Mouse (Mus musculus) E14TG2a.4 (cell line): ENCODE measurements at regions not wholly inside any gene's neighbourhood (a gene's known extent, or its start where the extent isn't known, plus 50 kb on each side); places are given as distances from the start of the nearest gene placed in this dataset.

ENCODE experiments used
- H3K27me3 ChIP-seq: 2 replicates; pipeline ENCODE4 v1.6.1; 2014; ENCODE audit warnings: low read length, control low read depth; ENCODE audit not compliant: insufficient read depth
- H3K36me3 ChIP-seq: 2 replicates; pipeline ENCODE4 v1.6.1; 2014; ENCODE audit warnings: low read length, control low read depth; ENCODE audit not compliant: insufficient read depth
- H3K4me1 ChIP-seq: replicated peaks from 2 replicates; pipeline ENCODE4 v1.6.1; 2014; ENCODE audit warnings: low read depth, low read length, control low read depth
- H3K4me3 ChIP-seq: replicated peaks from 2 replicates; pipeline ENCODE4 v1.5.1; 2014; ENCODE audit warnings: mild to moderate bottlenecking, low read length
- H3K9me3 ChIP-seq: 2 replicates; pipeline ENCODE4 v1.6.1; 2014; ENCODE audit warnings: low read length, control low read depth
- CTCF ChIP-seq: conservative IDR thresholded peaks from 2 replicates; pipeline ENCODE4 v1.5.1; 2014; ENCODE audit warnings: low read length
- NANOG ChIP-seq: IDR thresholded peaks from 2 replicates; pipeline ENCODE4 v1.6.1; 2014; ENCODE audit warnings: borderline replicate concordance, low read length, mixed read lengths
- POU5F1 ChIP-seq: IDR thresholded peaks from 2 replicates; pipeline ENCODE4 v1.6.1; 2014; ENCODE audit warnings: low read length, borderline replicate concordance

GRCm38 (mm10) chr10:42102320-42102719, 84.1 kb upstream of the Armc2 start:
- peaks cover 15% of the 10 kb centered on the region for H3K4me1 ChIP-seq
- no peak for TF ChIP-seq CTCF
- no peak for TF ChIP-seq NANOG
- TF ChIP-seq POU5F1 = no peak
- H3K4me3 ChIP-seq = no peak overlapping the region
- H3K9me3 ChIP-seq = peaks cover 10% of the 10 kb centered on the region
- no peaks in the 10 kb centered on the region for H3K36me3 ChIP-seq
- H3K27me3 ChIP-seq = peaks cover 10% of the 10 kb centered on the region

- H3K4me1 ChIP-seq = peaks cover 7% of the 10 kb centered on the region
- no peaks in the 10 kb centered on the region for H3K36me3 ChIP-seq
- TF ChIP-seq POU5F1 (no peak), NANOG (no peak), CTCF (no peak)
- H3K27me3 ChIP-seq = peaks cover 10% of the 10 kb centered on the region
- H3K9me3 ChIP-seq = peaks cover 10% of the 10 kb centered on the region
- H3K4me3 ChIP-seq = no peak overlapping the region
Observed at GRCm38 (mm10) chr10:42101096-42101495, 82.9 kb upstream of the Armc2 start.

DNA sequence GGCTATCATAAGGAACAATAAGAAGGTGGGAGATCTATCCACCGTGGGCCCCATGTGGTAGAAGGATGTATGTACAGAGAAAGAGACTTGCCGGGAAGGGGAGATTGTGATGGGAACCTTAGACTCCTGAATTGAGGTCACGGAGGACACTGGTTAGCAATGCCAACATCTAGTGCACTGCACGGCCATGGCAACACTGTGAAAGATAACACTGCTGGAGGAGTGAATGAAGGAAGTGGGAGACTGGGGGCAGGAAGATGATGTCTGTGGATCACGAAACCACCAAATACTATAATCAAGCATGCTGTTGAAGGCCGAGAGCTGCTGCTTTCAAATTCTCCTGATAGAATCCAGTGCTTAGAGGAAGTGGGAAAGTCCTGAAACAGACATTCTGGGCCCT, 78.7 kb upstream of the Armc2 start:
- H3K4me1 ChIP-seq = no peaks in the 10 kb centered on the region
- TF ChIP-seq POU5F1 (no peak), CTCF (no peak), NANOG (no peak)

DNA sequence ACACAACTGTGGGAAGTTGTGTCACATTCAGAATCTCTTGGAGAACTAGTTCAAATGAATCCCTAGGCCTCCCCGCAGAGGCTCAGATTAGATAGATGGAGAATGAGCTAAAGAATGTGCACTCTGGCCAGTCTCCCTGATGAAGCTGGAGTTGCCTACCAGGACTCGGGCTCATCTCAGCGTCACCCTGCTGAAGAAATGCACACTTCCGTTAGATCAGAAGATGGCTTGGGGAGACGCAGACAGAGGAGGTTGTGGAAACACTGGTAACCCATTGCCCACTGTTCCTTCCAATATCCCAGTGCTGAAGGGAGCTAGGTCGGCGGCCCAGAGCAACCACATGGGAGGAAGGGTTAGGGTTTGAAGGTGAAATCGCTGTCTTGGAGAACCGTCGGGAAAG, 77.7 kb upstream of the Armc2 start:
- Histone ChIP-seq H3K36me3 (no peaks in the 10 kb centered on the region), H3K9me3 (peaks cover 3% of the 10 kb centered on the region), H3K4me1 (no peaks in the 10 kb centered on the region), H3K27me3 (no peaks in the 10 kb centered on the region), H3K4me3 (no peak overlapping the region)
- TF ChIP-seq CTCF (no peak), POU5F1 (no peak), NANOG (no peak)

More for the DNA sequence above, 78.7 kb upstream of the Armc2 start:
- Histone ChIP-seq H3K4me3 (no peak overlapping the region), H3K27me3 (peaks cover 5% of the 10 kb centered on the region), H3K9me3 (no peaks in the 10 kb centered on the region), H3K36me3 (no peaks in the 10 kb centered on the region)

DNA sequence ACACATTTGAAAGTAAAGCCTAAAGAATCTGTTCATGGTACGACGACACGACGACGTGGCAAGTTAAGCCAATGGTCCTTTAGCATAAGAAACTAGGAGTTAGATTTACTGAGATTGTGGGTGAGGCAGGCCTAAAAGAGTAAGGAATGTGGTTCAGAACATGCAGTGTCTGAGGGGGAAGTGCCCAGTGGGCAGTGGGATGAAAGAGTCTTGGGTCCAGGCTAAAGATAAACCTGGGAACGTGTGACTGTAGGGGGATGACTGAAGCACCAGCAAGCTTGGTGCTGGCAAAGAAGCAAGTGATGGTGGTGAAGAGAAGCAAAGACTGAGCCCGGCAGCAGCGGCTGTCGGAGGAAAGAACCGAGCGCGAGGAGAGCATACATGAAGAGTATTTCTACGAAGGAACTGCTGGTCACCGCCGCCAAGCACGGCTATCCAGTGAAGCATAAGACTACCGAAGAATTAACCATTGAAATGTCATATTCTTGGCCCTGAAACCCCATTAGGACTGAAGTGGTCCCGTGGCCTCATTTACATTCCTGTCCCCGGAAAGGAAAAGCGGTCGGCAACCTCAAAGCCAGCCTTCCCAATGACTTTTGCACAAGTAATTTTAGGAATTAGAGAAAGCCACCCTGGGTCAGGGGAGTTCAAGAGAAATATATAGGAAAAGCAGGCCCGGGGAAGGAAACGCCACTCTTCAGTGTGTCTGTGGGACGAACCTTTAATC, 76.2 kb upstream of the Armc2 start:
- Histone ChIP-seq H3K4me3 (no peak overlapping the region), H3K27me3 (no peaks in the 10 kb centered on the region), H3K36me3 (no peaks in the 10 kb centered on the region), H3K4me1 (no peaks in the 10 kb centered on the region), H3K9me3 (peaks cover 8% of the 10 kb centered on the region)
- TF ChIP-seq POU5F1 (no peak), CTCF (no peak), NANOG (no peak)

GRCm38 (mm10) chr10:42093176-42093759, 75.0 kb upstream of the Armc2 start:
- Histone ChIP-seq H3K27me3 (no peaks in the 10 kb centered on the region), H3K4me3 (no peak overlapping the region), H3K4me1 (no peaks in the 10 kb centered on the region), H3K9me3 (peaks cover 8% of the 10 kb centered on the region), H3K36me3 (no peaks in the 10 kb centered on the region)
- TF ChIP-seq POU5F1 (no peak), NANOG (no peak), CTCF (no peak)

GRCm38 (mm10) chr10:42092500-42092899, 74.3 kb upstream of the Armc2 start:
- Histone ChIP-seq H3K27me3 (no peaks in the 10 kb centered on the region), H3K9me3 (peaks cover 12% of the 10 kb centered on the region), H3K4me3 (no peak overlapping the region), H3K36me3 (no peaks in the 10 kb centered on the region), H3K4me1 (no peaks in the 10 kb centered on the region)
- no peak for TF ChIP-seq CTCF
- TF ChIP-seq POU5F1 = no peak
- no peak for TF ChIP-seq NANOG

- Histone ChIP-seq H3K36me3 (no peaks in the 10 kb centered on the region), H3K4me3 (no peak overlapping the region), H3K27me3 (no peaks in the 10 kb centered on the region), H3K9me3 (peaks cover 12% of the 10 kb centered on the region), H3K4me1 (no peaks in the 10 kb centered on the region)
- TF ChIP-seq POU5F1 (no peak), NANOG (no peak)
Observed at GRCm38 (mm10) chr10:42091546-42092168, 73.4 kb upstream of the Armc2 start.

- H3K4me1 ChIP-seq = no peaks in the 10 kb centered on the region
- H3K36me3 ChIP-seq = no peaks in the 10 kb centered on the region
- H3K4me3 ChIP-seq = no peak overlapping the region
- H3K27me3 ChIP-seq = no peaks in the 10 kb centered on the region
- TF ChIP-seq POU5F1 (no peak), CTCF (no peak), NANOG (no peak)
- peaks cover 12% of the 10 kb centered on the region for H3K9me3 ChIP-seq
Observed at GRCm38 (mm10) chr10:42090806-42091205, 72.6 kb upstream of the Armc2 start.
